Mouse (Mus musculus) kidney, embryonic 15.5 days (tissue): ENCODE measurements around the gene Mis18bp1. TPM values are rescaled to one million over a fixed set of nuclear protein-coding genes. Genes with fewer than 3 reads are reported as not detected.
"Not testable (repeated sequence)": the region's sequence is repeated elsewhere in the genome, so short reads cannot be mapped to it uniquely, and the experiment has no call there.

Source experiments
- ATAC-seq: fragments of 200-750 bp; cut with Nextera tagmentation; replicated peaks from 2 replicates; pipeline ENCODE4 v1.8.0; 2017; ENCODE audit warnings: moderate TSS enrichment; ENCODE audit not compliant: low FRiP score
- H3K27ac ChIP-seq: fragments of 300-500 bp; sonication (generic); 2 replicates; pipeline ENCODE4 v1.5.1; 2015; ENCODE audit warnings: mild to moderate bottlenecking, inconsistent platforms
- H3K27me3 ChIP-seq: fragments of 300-500 bp; sonication (generic); 2 replicates; pipeline ENCODE4 v1.6.1; 2015; ENCODE audit warnings: inconsistent platforms
- H3K36me3 ChIP-seq: fragments of 300-500 bp; sonication (generic); 2 replicates; pipeline ENCODE4 v1.6.1; 2015; ENCODE audit warnings: inconsistent platforms
- H3K4me1 ChIP-seq: fragments of 300-500 bp; sonication (generic); 2 replicates; pipeline ENCODE4 v1.6.1; 2015; ENCODE audit warnings: inconsistent platforms
- H3K4me2 ChIP-seq: fragments of 300-500 bp; sonication (generic); 2 replicates; pipeline ENCODE4 v1.6.1; 2015; ENCODE audit warnings: moderate library complexity, mild to moderate bottlenecking, inconsistent platforms
- H3K4me3 ChIP-seq: fragments of 300-500 bp; sonication (generic); replicated peaks from 2 replicates; pipeline ENCODE4 v1.5.1; 2015; ENCODE audit warnings: mild to moderate bottlenecking, inconsistent platforms
- H3K9ac ChIP-seq: fragments of 300-500 bp; sonication (generic); 2 replicates; pipeline ENCODE4 v1.6.1; 2015; ENCODE audit warnings: mild to moderate bottlenecking, inconsistent platforms
- H3K9me3 ChIP-seq: fragments of 300-500 bp; sonication (generic); replicated peaks from 2 replicates; pipeline ENCODE4 v1.6.1; 2016; ENCODE audit warnings: inconsistent platforms
- WGBS: fragments of 180-500 bp; shearing (Covaris S2); methylation state at CpG from one replicate; pipeline ENCODE4 v1.1.7; 2015; ENCODE audit warnings: mixed read lengths; 5-methylcytosine and 5-hydroxymethylcytosine counted together
- polyA plus RNA-seq: library from polyadenylated mRNA; unstranded; fragments of >200 nt; fragmentation: Nextera tagmentation; extraction: Ambion mirVana; gene quantifications from 2 replicates; pipeline ENCODE4 v1.2.1, GENCODE M21; 2015

The Mis18bp1 gene
- polyA plus RNA-seq, result 59.3 and 67.9 TPM in 2 replicates

GRCm38 (mm10) chr12:65172021-65172951 lies at the start of gene Mis18bp1:
TSS of gene Mis18bp1 (minus strand) at chr12:65172604.
- no peaks in the 10 kb centered on the region for H3K27me3 ChIP-seq
- ATAC-seq, result peak; percentile 99
- H3K9ac ChIP-seq, result peak within 1 kb of the TSS; percentile 69
- peak within 1 kb of the TSS; percentile 98 for H3K27ac ChIP-seq
- H3K9me3 ChIP-seq, result peaks cover 4% of the 10 kb centered on the region; the same call in 1 of the 2 replicates
- under 1% methylated on average over 70 of the region's 70 CpGs for WGBS
- H3K4me3 ChIP-seq, result peak within 1 kb of the TSS; percentile 67
- H3K36me3 ChIP-seq, result peaks cover 7% of the 10 kb centered on the region; the same call in 1 of the 2 replicates
- H3K4me2 ChIP-seq, result peak within 1 kb of the TSS; percentile 55
- peaks cover 11% of the 10 kb centered on the region for H3K4me1 ChIP-seq

DNA sequence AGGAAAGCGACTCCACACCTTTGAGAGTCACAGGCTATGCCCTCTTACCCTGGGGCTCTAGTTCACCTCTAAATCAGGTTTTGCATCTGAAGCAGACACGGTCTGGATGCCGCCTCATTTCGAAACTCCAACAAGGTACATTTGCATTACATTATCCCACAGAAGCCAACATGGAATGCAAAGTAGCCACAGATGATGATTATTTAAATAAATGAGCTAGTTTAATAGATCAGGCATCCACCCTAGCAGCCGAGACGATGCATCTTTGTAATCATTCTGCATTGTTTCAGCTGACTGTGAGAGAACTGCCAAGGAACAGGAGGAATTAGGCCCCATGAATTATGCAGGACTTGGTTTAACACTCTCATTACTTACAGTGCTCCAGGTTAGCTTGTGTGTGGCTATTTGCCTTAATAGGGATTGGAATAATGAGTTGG lies 44.0 kb upstream of the Mis18bp1 start:
- Histone ChIP-seq H3K9ac (no peak overlapping the region), H3K4me3 (no peak overlapping the region), H3K36me3 (no peaks in the 10 kb centered on the region), H3K4me2 (no peak overlapping the region), H3K4me1 (no peaks in the 10 kb centered on the region), H3K27me3 (no peaks in the 10 kb centered on the region), H3K9me3 (no peaks in the 10 kb centered on the region), H3K27ac (no peak overlapping the region)
- WGBS, result 67% methylated on average over 6 of the region's 6 CpGs
- no peak for ATAC-seq

- no peaks in the 10 kb centered on the region for H3K9me3 ChIP-seq
- no peak for ATAC-seq
- no peak overlapping the region for H3K4me3 ChIP-seq
- no peaks in the 10 kb centered on the region for H3K27me3 ChIP-seq
- no peaks in the 10 kb centered on the region for H3K36me3 ChIP-seq
- H3K4me2 ChIP-seq, result no peak overlapping the region
- no peaks in the 10 kb centered on the region for H3K4me1 ChIP-seq
- no peak overlapping the region for H3K27ac ChIP-seq
- H3K9ac ChIP-seq, result no peak overlapping the region
- 57% methylated on average over 1 of the region's 1 CpGs for WGBS
Measured at GRCm38 (mm10) chr12:65206431-65206830, 34.0 kb upstream of the Mis18bp1 start.

DNA sequence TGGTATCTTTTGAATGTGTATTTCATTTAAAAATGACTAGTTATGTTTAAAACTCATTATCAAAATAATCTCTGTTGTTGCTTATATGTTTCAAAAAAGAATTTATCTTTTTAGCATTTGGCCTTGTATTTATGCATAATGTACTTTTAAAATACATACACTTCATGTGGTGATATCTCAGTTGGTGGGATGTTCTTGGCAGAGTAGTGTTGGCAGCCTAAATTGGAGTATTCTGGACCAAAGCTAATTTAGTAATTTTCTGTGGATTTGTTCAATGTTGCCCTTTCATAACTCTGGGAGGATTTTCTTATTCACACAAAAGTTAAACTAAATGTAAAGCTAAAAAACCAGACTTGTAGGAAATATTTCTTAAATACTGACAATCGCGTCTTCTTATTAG lies 29.4 kb upstream of the Mis18bp1 start:
- WGBS, result 94% methylated on average over 2 of the region's 2 CpGs
- H3K9me3 ChIP-seq, result no peaks in the 10 kb centered on the region

DNA sequence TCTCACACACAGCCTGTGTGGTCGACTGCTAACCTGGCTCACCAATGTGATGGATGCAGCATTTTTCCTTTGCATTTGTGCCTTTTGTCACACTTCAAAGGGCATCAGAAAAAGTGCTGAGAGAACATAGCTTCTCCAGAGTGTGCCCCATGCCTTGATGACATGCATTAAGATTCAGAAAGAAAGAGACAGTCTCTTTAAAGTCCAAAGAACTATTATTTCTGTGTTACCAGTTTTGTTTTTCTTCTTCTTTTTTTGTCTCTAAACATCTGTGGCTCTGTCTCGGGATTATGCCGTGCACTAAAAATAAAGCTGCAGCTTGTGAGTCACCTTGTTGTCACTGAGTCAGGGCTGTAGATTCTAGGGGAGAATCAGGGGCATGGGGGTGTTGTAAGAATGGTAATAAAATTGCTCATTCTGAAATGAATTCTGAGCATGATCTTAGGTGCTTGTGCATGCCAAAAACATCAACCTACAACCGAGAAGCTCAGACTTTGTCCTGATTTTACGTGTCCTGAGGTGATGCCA lies 21.7 kb upstream of the Mis18bp1 start:
- WGBS, result 58% methylated on average over 5 of the region's 5 CpGs
- H3K27me3 ChIP-seq, result no peaks in the 10 kb centered on the region
- no peak overlapping the region for H3K27ac ChIP-seq
- H3K9ac ChIP-seq, result no peak overlapping the region
- H3K4me3 ChIP-seq, result no peak overlapping the region
- no peak for ATAC-seq
- H3K4me1 ChIP-seq, result no peaks in the 10 kb centered on the region
- no peaks in the 10 kb centered on the region for H3K36me3 ChIP-seq
- no peaks in the 10 kb centered on the region for H3K9me3 ChIP-seq
- H3K4me2 ChIP-seq, result no peak overlapping the region

More for the DNA sequence above, 29.4 kb upstream of the Mis18bp1 start:
- Histone ChIP-seq H3K27me3 (no peaks in the 10 kb centered on the region), H3K9ac (no peak overlapping the region), H3K27ac (no peak overlapping the region), H3K4me1 (no peaks in the 10 kb centered on the region), H3K4me2 (no peak overlapping the region), H3K36me3 (no peaks in the 10 kb centered on the region), H3K4me3 (no peak overlapping the region)
- no peak for ATAC-seq

DNA sequence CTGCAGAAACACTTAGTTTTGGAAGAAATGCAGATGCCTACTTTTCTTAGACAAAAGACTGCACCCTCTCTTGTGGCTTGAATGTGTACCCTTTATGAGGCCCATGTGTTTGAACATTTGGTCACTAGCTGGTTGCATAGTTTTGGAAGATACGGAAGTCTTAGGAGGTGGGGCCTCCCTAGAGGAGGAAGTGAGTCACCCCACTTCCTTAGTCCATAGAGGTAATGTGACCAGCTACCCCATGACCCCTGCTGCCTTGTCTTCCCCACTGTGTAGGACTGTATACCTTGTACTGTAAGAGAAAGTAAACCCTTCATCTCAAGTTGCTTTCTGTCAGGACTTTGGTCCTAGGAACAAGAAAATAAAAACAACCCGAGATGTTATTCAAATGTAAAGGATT lies 16.8 kb upstream of the Mis18bp1 start:
- Histone ChIP-seq H3K27ac (no peak overlapping the region), H3K27me3 (no peaks in the 10 kb centered on the region), H3K36me3 (no peaks in the 10 kb centered on the region), H3K4me2 (no peak overlapping the region), H3K4me1 (no peaks in the 10 kb centered on the region), H3K9ac (no peak overlapping the region), H3K9me3 (no peaks in the 10 kb centered on the region), H3K4me3 (no peak overlapping the region)
- WGBS, result 80% methylated on average over 2 of the region's 2 CpGs
- no peak for ATAC-seq

DNA sequence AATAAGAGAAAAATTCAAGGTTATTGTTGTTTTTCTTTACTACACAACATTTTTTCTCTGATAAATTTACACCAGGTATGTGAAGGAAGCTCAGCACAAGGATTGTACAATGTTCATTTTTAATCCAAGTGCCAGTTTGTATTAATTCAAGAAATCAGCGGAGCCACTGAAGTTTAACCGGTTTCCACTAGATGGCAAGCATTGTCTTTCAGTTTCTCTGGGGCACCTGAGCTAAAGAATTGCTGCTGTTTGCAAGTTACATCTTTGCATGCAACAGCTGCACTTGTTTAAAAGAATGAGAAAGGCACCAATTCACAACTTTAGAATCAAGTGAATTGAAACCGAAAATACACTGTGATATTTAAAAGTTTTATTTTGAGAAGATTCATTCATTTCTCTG lies 15.0 kb upstream of the Mis18bp1 start:
- H3K9me3 ChIP-seq, result no peaks in the 10 kb centered on the region
- H3K27me3 ChIP-seq, result no peaks in the 10 kb centered on the region
- H3K36me3 ChIP-seq, result no peaks in the 10 kb centered on the region
- ATAC-seq, result no peak
- H3K4me2 ChIP-seq, result no peak overlapping the region
- H3K4me3 ChIP-seq, result no peak overlapping the region
- H3K27ac ChIP-seq, result no peak overlapping the region
- 55% methylated on average over 3 of the region's 3 CpGs for WGBS
- no peaks in the 10 kb centered on the region for H3K4me1 ChIP-seq
- no peak overlapping the region for H3K9ac ChIP-seq

- Histone ChIP-seq H3K9me3 (no peaks in the 10 kb centered on the region), H3K9ac (no peak overlapping the region), H3K27ac (no peak overlapping the region), H3K27me3 (no peaks in the 10 kb centered on the region), H3K4me2 (0 out of 2 replicates have a peak overlapping the region, but pooled peaks have one; percentile 55), H3K36me3 (no peaks in the 10 kb centered on the region), H3K4me1 (peaks cover 11% of the 10 kb centered on the region), H3K4me3 (peak overlapping the region; percentile 67; the same call in 1 of the 2 replicates)
- ATAC-seq, result no peak
- 88% methylated on average over 5 of the region's 5 CpGs for WGBS
Measured at GRCm38 (mm10) chr12:65173736-65174135, 1.3 kb upstream of the Mis18bp1 start.

DNA sequence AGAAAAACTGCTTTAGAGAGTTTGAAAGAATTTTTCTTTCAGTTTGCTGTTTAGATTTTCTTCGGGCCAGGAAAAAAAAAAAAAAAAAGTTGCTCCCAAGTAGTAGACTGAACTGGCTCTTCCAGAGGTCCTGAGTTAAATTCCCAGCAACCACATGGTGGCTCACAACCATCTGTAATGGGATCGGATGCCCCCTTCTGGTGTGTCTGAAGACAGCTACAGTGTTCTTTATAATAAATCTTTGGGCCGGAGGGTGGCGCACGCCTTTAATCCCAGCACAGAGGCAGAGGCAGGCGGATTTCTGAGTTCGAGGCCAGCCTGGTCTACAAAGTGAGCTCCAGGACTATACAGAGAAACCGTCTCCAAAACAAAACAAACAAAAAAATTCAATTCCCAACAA lies 555 bp upstream of the Mis18bp1 start:
- peak overlapping the region; percentile 55 for H3K4me2 ChIP-seq
- H3K9me3 ChIP-seq, H3K36me3 ChIP-seq, H3K27me3 ChIP-seq: not testable (repeated sequence)
- peak; percentile 52 for ATAC-seq
- peaks cover 11% of the 10 kb centered on the region for H3K4me1 ChIP-seq
- peak overlapping the region; percentile 98 for H3K27ac ChIP-seq
- H3K4me3 ChIP-seq, result peak overlapping the region; percentile 67
- peak overlapping the region; percentile 69 for H3K9ac ChIP-seq
- WGBS, result 29% methylated on average over 8 of the region's 8 CpGs

GRCm38 (mm10) chr12:65136121-65136520 lies 36.3 kb downstream of the Mis18bp1 start:
- not testable (repeated sequence) for H3K9me3 ChIP-seq, H3K27me3 ChIP-seq, ATAC-seq, H3K27ac ChIP-seq, H3K9ac ChIP-seq, H3K4me3 ChIP-seq, H3K4me2 ChIP-seq, H3K4me1 ChIP-seq
- peaks cover 59% of the 10 kb centered on the region for H3K36me3 ChIP-seq
- WGBS, result 95% methylated on average over 4 of the region's 4 CpGs

- no peak overlapping the region for H3K27ac ChIP-seq
- peaks cover 76% of the 10 kb centered on the region for H3K36me3 ChIP-seq
- WGBS, result 92% methylated on average over 5 of the region's 5 CpGs
Measured at GRCm38 (mm10) chr12:65119451-65119850, 53.0 kb downstream of the Mis18bp1 start.

DNA sequence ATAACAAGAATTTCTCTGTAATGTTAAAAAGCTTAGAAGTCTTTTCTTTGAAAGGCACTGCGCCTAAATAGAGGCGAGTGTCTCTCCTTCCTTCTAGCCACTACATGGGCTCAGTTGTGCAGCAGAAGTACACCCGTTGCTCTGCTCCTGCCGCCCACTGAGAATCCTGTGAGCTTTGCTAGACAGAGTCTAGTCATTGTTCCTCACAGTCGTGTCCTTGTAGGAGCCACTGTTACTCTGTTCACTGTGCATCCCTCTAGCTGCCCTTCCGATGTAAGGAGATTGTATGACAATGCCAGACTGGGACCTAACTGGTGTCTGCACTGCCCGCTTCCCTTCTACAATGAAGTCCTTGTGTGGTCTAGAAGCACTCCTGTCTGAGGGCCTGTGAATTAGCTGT lies 53.4 kb downstream of the Mis18bp1 start:
- H3K9ac ChIP-seq, result no peak overlapping the region
- ATAC-seq, result no peak
- H3K4me3 ChIP-seq, result no peak overlapping the region
- H3K4me1 ChIP-seq, result no peaks in the 10 kb centered on the region
- H3K27ac ChIP-seq, result no peak overlapping the region
- H3K27me3 ChIP-seq, result no peaks in the 10 kb centered on the region
- H3K36me3 ChIP-seq, result peaks cover 75% of the 10 kb centered on the region
- 88% methylated on average over 7 of the region's 7 CpGs for WGBS
- no peak overlapping the region for H3K4me2 ChIP-seq
- H3K9me3 ChIP-seq, result no peaks in the 10 kb centered on the region

More at GRCm38 (mm10) chr12:65119451-65119850, 53.0 kb downstream of the Mis18bp1 start:
- ATAC-seq, result no peak
- Histone ChIP-seq H3K27me3 (no peaks in the 10 kb centered on the region), H3K4me1 (no peaks in the 10 kb centered on the region), H3K4me3 (no peak overlapping the region), H3K9me3 (no peaks in the 10 kb centered on the region), H3K4me2 (no peak overlapping the region), H3K9ac (no peak overlapping the region)
